Mouse (Mus musculus): ENCODE measurements around the gene Nat8.
"Not testable (repeated sequence)": the region's sequence is repeated elsewhere in the genome, so short reads cannot be mapped to it uniquely, and the experiment has no call there.

Gene Nat8

GRCm38 (mm10) chr6:85831796-85832321 lies at the start of gene Nat8:
Nat8 (minus strand) TSS chr6:85832082.
- DNase-seq (ENCODE audit: low spot score in 2 of 2) = no peak

- not testable (repeated sequence) for DNase-seq (ENCODE audit: low spot score in 2 of 2)
These were observed 37.1 kb upstream of the Nat8 start, which contains the start of gene Nat8f2 for GRCm38 (mm10) chr6:85869006-85869405. Nat8f2 (minus strand) TSS chr6:85869158.

DNA sequence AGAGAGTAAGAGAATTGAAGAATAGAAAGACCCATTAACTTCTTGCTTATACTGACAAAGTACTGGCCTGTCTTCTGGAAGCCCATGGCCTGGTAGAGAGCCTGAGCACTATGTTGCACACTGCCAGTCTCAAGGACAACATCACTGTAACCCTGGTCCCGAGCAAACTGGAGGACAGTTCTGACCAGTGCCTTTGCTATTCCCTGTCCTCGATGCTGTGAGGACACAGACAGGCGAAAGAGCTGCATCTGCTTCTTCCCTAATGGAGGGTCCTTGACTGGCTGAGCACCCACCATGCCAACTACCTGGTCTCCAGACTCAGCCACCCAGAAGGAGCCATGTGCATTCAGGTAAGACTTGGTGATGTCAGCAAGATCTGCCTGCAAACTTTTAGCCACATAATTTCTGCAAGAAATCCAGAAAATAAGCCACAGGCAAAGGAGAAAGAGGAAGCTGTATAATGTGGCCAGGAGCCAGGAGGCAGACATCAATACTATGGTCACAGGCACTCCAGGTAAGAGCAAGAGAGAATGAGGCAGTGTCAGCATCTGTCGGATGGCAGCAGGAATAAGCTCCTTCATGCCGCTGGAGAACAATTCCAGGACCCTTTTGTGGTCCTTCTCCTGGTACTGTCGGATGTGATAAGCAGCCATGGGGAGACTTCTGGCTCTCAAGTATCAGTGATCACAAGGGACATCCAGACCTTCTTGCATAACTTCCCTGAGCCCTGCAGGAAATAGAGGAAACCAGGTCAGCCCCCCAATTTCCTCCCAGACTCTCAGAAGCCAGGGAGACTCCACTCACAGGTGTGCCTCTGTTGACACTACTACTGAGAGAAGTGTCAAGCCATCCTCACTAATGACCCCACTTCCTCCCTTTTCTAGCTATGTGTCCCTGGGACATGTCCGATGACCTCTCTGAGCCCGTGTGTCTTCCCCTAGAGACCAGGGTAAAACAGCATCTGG lies 36.1 kb upstream of the Nat8 start:
- no peak for DNase-seq (ENCODE audit: low spot score in 2 of 2)

- DNase-seq (ENCODE audit: low spot score in 2 of 2) = not testable (repeated sequence)
These were observed 35.1 kb upstream of the Nat8 start for GRCm38 (mm10) chr6:85866995-85867394.

DNA sequence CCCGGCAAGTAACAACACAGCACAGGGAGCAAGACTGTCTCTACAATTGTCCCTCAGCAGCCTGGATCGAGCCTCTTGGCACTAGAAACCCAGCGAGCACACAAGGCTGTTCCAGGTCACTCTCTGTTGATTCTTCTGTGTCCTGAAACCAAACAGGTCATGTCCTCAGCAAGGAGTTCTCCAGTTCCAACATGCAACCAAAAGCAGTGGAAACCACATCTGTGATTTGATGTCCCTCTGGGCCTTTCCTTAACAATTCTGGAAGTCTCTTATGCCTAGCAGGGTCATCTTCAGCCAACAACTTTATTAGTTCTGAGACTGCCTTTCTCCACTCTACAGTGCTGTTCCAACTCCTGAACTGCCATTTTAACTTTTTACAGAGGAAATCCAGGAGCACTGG lies 34.3 kb upstream of the Nat8 start:
- not testable (repeated sequence) for DNase-seq (ENCODE audit: low spot score in 2 of 2)

GRCm38 (mm10) chr6:85864900-85865639 lies 33.2 kb upstream of the Nat8 start:
- not testable (repeated sequence) for DNase-seq (ENCODE audit: low spot score in 2 of 2)

- no peak for DNase-seq (ENCODE audit: low spot score in 2 of 2)
These were observed 32.0 kb upstream of the Nat8 start for GRCm38 (mm10) chr6:85863840-85864239.

GRCm38 (mm10) chr6:85863136-85863535 lies 31.3 kb upstream of the Nat8 start:
- DNase-seq (ENCODE audit: low spot score in 2 of 2) = no peak

GRCm38 (mm10) chr6:85862565-85862964 lies 30.7 kb upstream of the Nat8 start:
- DNase-seq (ENCODE audit: low spot score in 2 of 2) = no peak

GRCm38 (mm10) chr6:85861247-85861646 lies 29.4 kb upstream of the Nat8 start:
- DNase-seq (ENCODE audit: low spot score in 2 of 2) = no peak

DNA sequence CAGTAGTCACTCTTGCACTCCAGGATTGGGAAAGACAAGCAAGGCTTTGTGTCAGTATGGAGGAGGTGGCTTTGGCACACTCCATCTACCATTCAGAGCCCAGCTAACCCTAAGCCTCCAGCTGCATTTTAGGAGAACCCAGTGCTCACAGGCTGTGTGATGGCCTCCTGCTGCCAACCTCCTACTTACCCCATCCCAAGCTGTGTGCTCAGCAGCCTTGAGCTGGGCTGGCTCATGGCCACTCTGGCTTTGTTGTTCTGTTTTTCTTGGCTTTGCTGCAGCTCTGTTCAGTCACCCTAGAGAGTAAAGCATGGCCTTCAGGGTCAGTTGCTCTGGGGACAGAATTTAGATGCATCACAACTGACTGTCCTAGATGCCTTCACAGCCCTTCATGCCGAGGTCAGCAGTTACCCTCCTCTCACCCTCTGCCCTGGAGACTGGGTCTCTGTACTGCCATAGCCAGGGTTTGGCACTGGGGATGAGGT lies 24.4 kb upstream of the Nat8 start:
- no peak for DNase-seq (ENCODE audit: low spot score in 2 of 2)

- no peak for DNase-seq (ENCODE audit: low spot score in 2 of 2)
These were observed 21.6 kb upstream of the Nat8 start for GRCm38 (mm10) chr6:85853481-85853880.

DNA sequence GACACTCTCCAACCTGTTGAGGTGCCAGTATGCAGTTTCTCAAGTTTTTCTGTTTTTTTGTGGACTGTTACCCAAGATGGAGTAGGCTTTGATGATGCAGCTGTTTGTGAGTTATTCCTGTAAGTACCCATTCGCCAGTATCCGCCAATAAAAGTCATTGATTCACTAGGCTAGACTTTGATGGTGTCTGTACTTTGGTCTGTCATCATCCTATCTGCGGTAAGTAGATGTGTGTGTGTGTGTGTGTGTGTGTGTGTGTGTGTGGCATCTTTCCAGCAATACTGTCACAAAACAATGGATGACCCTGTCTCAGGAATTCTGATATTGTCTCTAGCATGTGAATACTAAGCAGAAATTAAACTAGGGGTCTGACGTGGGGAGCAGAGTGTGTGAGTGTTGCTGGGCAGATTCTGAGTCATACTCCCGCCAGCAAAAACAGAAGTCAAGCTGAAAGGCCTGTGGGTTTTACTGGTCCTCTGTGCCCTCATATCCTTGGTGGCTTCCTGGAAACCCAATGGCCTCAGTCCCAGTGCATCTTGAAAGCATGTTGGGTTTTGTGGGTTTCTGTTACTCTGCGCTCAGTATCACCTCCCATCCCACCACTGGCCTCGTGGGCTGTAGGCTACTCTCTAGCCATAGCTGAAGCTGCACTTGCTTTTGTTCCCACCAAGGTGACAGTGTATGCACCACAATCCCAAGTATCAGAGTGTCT lies 19.3 kb upstream of the Nat8 start:
- DNase-seq (ENCODE audit: low spot score in 2 of 2) = no peak

GRCm38 (mm10) chr6:85849240-85849639 lies 17.4 kb upstream of the Nat8 start:
- DNase-seq (ENCODE audit: low spot score in 2 of 2) = no peak

GRCm38 (mm10) chr6:85848140-85848539 lies 16.3 kb upstream of the Nat8 start:
- DNase-seq (ENCODE audit: low spot score in 2 of 2) = no peak

DNA sequence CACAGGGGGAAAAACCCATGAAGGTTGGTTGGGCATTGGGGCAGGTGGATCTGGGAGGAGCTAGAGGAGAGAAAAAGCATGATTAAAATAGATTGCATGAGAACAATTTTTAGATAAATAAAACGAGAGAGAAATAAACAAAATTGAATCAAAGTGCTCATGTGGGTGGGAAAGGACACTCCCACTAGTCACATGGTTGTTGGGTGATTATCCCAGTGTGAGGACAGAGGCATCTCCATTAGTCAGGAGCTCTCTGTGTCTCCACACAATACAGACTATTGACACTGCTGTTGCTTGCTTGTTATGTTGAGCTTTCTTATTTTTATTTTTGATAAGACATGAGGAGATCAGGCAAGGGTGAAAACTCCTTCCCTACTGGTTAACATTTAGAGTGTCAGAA lies 15.0 kb upstream of the Nat8 start:
- no peak for DNase-seq (ENCODE audit: low spot score in 2 of 2)

GRCm38 (mm10) chr6:85843677-85844458 lies 12.0 kb upstream of the Nat8 start:
- DNase-seq (ENCODE audit: low spot score in 2 of 2) = not testable (repeated sequence)

DNA sequence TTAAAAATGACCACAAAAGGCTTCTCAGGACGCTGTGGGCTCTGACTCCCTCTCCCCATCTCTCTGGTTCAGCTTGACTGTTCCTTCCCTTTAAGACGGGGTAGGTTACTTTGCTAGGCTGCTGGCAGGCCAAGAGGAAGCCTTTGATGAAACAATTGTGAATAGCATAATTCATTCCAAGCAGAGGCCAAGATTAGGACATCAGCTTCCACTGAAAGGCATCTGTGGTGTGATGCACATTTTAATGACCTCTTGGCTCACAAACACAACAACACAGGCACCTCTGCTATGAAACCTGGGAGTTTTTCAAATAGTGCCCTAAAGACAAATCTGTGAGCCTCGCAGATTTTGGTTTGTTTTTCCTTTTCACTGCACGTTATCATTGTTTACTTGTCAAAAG lies 8.1 kb upstream of the Nat8 start:
- no peak for DNase-seq (ENCODE audit: low spot score in 2 of 2)

DNA sequence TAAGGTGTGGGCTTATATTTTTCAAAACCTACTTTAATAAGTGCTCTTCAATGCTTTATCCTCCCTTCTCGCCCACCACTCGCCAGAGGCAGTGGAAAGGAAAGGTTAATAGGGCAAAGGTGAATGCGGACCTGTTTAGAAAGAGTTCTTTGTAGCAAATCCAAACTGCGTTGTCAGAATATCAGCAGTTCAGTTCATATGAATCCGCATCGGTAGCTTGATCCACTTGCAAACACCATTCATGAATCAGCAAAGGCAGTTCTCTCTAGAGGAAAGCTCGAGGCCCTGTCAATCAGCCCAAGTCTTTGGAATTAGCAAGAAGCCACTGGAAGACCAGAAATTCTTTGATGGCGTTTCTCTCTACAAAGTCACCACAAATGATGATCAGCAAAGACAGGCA lies 6.8 kb upstream of the Nat8 start:
- no peak for DNase-seq (ENCODE audit: low spot score in 2 of 2)

- not testable (repeated sequence) for DNase-seq (ENCODE audit: low spot score in 2 of 2)
These were observed 5.4 kb upstream of the Nat8 start for GRCm38 (mm10) chr6:85837307-85837706.

GRCm38 (mm10) chr6:85836827-85837226 lies 4.9 kb upstream of the Nat8 start:
- DNase-seq (ENCODE audit: low spot score in 2 of 2) = not testable (repeated sequence)

Data from natural killer cell, adult 2 months (primary cell).